Mouse (Mus musculus): ENCODE data around the gene Vapa.

DNA sequence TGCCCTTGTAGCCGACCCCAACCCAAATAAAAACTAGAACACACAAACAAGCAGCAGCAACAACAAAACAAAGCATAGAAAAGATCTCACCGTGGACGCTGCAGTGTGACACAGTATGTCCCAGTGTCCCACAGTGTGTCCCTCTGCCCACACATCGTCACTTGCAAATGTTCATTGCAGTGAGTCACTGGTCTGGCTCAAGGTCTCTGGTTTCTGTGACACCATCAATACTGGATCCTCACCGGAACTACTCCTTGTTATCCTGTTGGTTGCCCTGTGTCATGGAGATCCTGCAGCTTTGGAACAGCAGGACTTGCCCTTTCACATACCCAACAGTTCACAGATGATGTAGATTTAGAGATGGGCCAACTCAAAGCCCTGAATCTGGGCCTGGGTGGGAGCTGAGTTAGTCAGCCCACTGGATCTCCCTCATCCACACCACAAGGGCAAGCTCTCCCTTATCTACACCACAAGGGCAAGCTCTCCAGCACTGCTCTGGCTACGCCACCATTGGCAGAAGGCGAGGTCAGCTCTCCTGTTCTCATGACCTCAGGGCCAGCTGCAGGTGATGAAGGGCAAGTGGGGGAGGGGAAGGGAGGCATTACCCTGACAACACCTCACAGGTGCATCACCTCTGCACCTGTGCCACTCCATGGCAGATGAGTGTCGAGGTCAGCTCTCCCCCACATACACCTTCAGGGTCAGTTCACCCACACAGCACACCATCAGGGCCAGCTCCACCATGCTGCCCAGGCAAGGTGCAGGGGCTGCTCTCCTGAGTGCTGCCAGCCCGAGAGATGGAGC is 35.2 kb upstream of the Vapa start:
- TF ChIP-seq POLR2A (IDR thresholded peaks at IDR 0.05; ENCODE audit: control insufficient read depth in 1 of 2, insufficient read depth in 1 of 2, low read depth in 1 of 2, low read length in 2 of 2, poor library complexity in 1 of 2) (no peak), MAFK (IDR thresholded peaks at IDR 0.05; ENCODE audit: borderline replicate concordance, low read depth, low read length) (no peak), RCOR1 (IDR thresholded peaks at IDR 0.05; ENCODE audit: low read depth, low read length) (no peak), MYC (IDR thresholded peaks at IDR 0.05; ENCODE audit: low read depth, low read length) (no peak), TCF12 (IDR thresholded peaks at IDR 0.05; ENCODE audit: low read depth, low read length) (no peak)
